29 mouse cellular contexts compared by ENCODE assay signal in the genomic region with DNA sequence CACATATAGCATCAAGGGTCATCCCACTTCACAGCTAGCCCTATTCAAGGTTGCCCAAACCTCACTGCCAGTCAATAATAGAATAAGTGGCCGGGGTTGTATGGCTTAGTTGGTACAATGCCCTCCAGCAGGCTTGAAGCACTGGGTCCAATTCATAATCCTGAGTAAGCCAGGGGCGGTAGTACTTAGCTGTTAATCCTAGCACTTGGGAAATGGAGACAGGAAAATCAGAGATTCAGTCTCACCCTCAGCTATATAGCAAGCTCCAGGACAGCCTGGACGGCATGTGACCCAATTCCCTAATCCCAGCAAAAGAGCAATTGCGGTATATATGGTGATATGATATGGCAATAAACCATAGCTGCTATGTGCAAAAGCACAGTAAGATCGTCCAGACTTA. TPM values are rescaled to one million over a fixed set of nuclear protein-coding genes. Genes with fewer than 3 reads are reported as not detected.
"Had no signal": no experiment of that assay in that cellular context is flagged by ENCODE, and none has a peak within 500 bp of the region (broad histone marks: within the 10 kb centered on the region; RNA-seq: fewer than 3 reads in every experiment).

No protein-coding gene starts in this region.

- H3K4me2 ChIP-seq: embryonic facial prominence, embryonic 12.5 days; embryonic facial prominence, embryonic 13.5 days; embryonic facial prominence, embryonic 15.5 days; forebrain, embryonic 12.5 days; forebrain, embryonic 13.5 days; forebrain, embryonic 15.5 days had no signal

- H3K9me3 ChIP-seq: embryonic facial prominence, embryonic 10.5 days; embryonic facial prominence, embryonic 12.5 days; embryonic facial prominence, embryonic 13.5 days; embryonic facial prominence, embryonic 15.5 days; forebrain, embryonic 10.5 days; forebrain, embryonic 12.5 days; forebrain, embryonic 13.5 days; forebrain, embryonic 15.5 days had no signal

- DNase-seq: cerebellum, adult 2 months; cerebellum, adult 8-10 months; cerebellum, adult 9-10 months; cerebellum, adult 9-11 months; cerebellum, postnatal 36 days; embryo, embryonic 11 days; forebrain, postnatal 0 days; gastrocnemius, adult 2 months; gastrocnemius, postnatal 10 days; gastrocnemius, postnatal 14 days; gastrocnemius, postnatal 25 days; gastrocnemius, postnatal 36 days; heart, adult 11 months; heart, adult 18-20 months; heart, adult 2 months had no signal

- H3K27ac ChIP-seq: embryonic facial prominence, embryonic 10.5 days; embryonic facial prominence, embryonic 12.5 days; embryonic facial prominence, embryonic 13.5 days; embryonic facial prominence, embryonic 15.5 days; forebrain, embryonic 10.5 days; forebrain, embryonic 12.5 days; forebrain, embryonic 13.5 days; forebrain, embryonic 15.5 days; gastrocnemius, adult 2 months; heart, adult 2 months had no signal

- H3K4me3 ChIP-seq: embryonic facial prominence, embryonic 10.5 days; embryonic facial prominence, embryonic 12.5 days; embryonic facial prominence, embryonic 13.5 days; embryonic facial prominence, embryonic 15.5 days; erythroblast, embryonic 14.5 days; forebrain, embryonic 10.5 days; forebrain, embryonic 12.5 days; forebrain, embryonic 13.5 days; forebrain, embryonic 15.5 days; gastrocnemius, adult 2 months; heart, adult 2 months had no signal

- H3K9ac ChIP-seq: embryonic facial prominence, embryonic 12.5 days; embryonic facial prominence, embryonic 13.5 days; embryonic facial prominence, embryonic 15.5 days; forebrain, embryonic 12.5 days; forebrain, embryonic 13.5 days; forebrain, embryonic 15.5 days; forebrain, postnatal 0 days had no signal

- ATAC-seq: forebrain, embryonic 13.5 days; forebrain, embryonic 15.5 days; forebrain, embryonic 16.5 days had no signal

- H3K27me3 ChIP-seq: embryonic facial prominence, embryonic 12.5 days; embryonic facial prominence, embryonic 13.5 days; embryonic facial prominence, embryonic 15.5 days; forebrain, embryonic 12.5 days; forebrain, embryonic 13.5 days; forebrain, embryonic 15.5 days had no signal

- H3K4me1 ChIP-seq: embryonic facial prominence, embryonic 12.5 days; embryonic facial prominence, embryonic 13.5 days; embryonic facial prominence, embryonic 15.5 days; forebrain, embryonic 15.5 days had no signal

RNA-seq across cellular contexts. Expression of a gene that starts 34.6 kb away (rescaled TPM):
- polyA plus RNA-seq: embryonic facial prominence, embryonic 10.5 days; embryonic facial prominence, embryonic 11.5 days; embryonic facial prominence, embryonic 12.5 days; embryonic facial prominence, embryonic 13.5 days; embryonic facial prominence, embryonic 14.5 days; erythroblast, embryonic 14.5 days; forebrain, embryonic 10.5 days; forebrain, embryonic 11.5 days; forebrain, embryonic 12.5 days; forebrain, embryonic 13.5 days; forebrain, embryonic 14.5 days; forebrain, embryonic 15.5 days; forebrain, embryonic 16.5 days; heart, adult 2 months had no signal
